Mouse (Mus musculus): ENCODE results near the gene Gm43951. TPM values are rescaled to one million over a fixed set of nuclear protein-coding genes. Genes with fewer than 3 reads are reported as not detected.

Gm43951 gene
- polyA plus RNA-seq, 1 experiment from 2014 or later = 0.24 TPM

DNA sequence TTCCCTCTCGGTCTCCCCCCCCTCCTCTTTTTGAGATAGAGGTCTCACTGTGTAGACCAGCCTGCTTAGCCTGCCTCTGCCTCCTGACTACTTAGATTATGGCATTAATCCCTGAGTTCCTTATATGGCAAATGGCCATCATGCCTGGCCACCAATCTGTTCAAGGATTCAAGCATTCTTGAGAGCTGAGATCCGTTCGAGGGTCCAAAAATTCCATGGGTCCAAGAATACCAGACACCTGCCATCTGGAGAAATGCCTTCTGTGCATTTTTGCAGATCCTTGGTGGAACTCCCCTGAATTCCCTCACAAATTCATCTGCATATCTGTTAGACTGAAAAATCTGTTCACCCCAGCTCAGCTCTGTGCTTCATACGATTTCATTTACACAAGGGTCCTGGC lies 16.8 kb upstream of the Gm43951 start:
- DNase-seq (ENCODE audit: low spot score) = no peak
- Histone ChIP-seq H3K4me1 (no peaks in the 10 kb centered on the region), H3K27me3 (ENCODE audit: insufficient read depth, poor library complexity, severe bottlenecking) (peaks cover 3% of the 10 kb centered on the region; the same call in 1 of the 2 replicates), H3K4me3 (no peak overlapping the region), H3K9me3 (no peaks in the 10 kb centered on the region), H3K36me3 (no peaks in the 10 kb centered on the region), H3K27ac (no peak overlapping the region)
- 81% methylated on average over 4 of the region's 4 CpGs for WGBS

GRCm38 (mm10) chr11:72221278-72221677 lies 14.6 kb upstream of the Gm43951 start:
- Histone ChIP-seq H3K4me3 (no peak overlapping the region), H3K9me3 (no peaks in the 10 kb centered on the region), H3K36me3 (no peaks in the 10 kb centered on the region), H3K27ac (no peak overlapping the region), H3K4me1 (no peaks in the 10 kb centered on the region; the same call in 1 of the 2 replicates), H3K27me3 (ENCODE audit: insufficient read depth, poor library complexity, severe bottlenecking) (no peaks in the 10 kb centered on the region)
- 18% methylated on average over 6 of the region's 6 CpGs for WGBS
- peak; percentile 88 for DNase-seq (ENCODE audit: low spot score)

DNA sequence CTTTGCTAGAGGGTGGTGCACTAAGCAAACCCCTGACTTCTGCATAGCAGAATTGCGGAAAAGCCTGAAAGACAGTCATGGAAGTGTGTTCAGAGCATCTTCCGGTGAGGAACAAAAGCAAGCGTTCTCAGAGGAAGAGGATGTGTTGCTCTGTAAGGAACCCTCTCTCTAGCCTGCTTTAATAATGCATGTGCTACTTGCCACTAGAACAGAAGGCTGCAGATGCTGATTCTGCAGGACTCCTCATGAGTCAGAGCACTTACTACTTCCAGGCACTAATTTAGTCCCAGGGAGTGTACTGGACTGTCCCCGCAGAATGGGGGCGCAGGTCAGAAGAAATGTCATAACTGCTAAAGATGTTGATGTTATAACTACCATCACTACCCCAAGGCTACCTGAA lies 10.5 kb upstream of the Gm43951 start:
- H3K4me1 ChIP-seq = peaks cover 7% of the 10 kb centered on the region; the same call in 1 of the 2 replicates
- H3K4me3 ChIP-seq = no peak overlapping the region
- H3K27ac ChIP-seq = no peak overlapping the region
- no peaks in the 10 kb centered on the region for H3K9me3 ChIP-seq
- no peak for DNase-seq (ENCODE audit: low spot score)
- peaks cover 5% of the 10 kb centered on the region; the same call in 1 of the 2 replicates for H3K36me3 ChIP-seq
- H3K27me3 ChIP-seq (ENCODE audit: insufficient read depth, poor library complexity, severe bottlenecking) = no peaks in the 10 kb centered on the region
- 81% methylated on average over 5 of the region's 5 CpGs for WGBS

- Histone ChIP-seq H3K4me3 (peak within 1 kb of the TSS; percentile 74), H3K9me3 (no peaks in the 10 kb centered on the region), H3K27me3 (ENCODE audit: insufficient read depth, poor library complexity, severe bottlenecking) (no peaks in the 10 kb centered on the region), H3K4me1 (peaks cover 7% of the 10 kb centered on the region; the same call in 1 of the 2 replicates), H3K36me3 (peaks cover 21% of the 10 kb centered on the region), H3K27ac (peak within 1 kb of the TSS; percentile 90)
- DNase-seq (ENCODE audit: low spot score) = peak; percentile 88
- 4% methylated on average over 29 of the region's 29 CpGs for WGBS
Observed at GRCm38 (mm10) chr11:72215410-72215797, 8.8 kb upstream of the Gm43951 start, which contains the start of gene Med31. Gene Med31 (minus strand): TSS chr11:72215592.

GRCm38 (mm10) chr11:72214591-72215409 lies 8.2 kb upstream of the Gm43951 start:
- Histone ChIP-seq H3K4me1 (peaks cover 7% of the 10 kb centered on the region; the same call in 1 of the 2 replicates), H3K9me3 (no peaks in the 10 kb centered on the region), H3K27me3 (ENCODE audit: insufficient read depth, poor library complexity, severe bottlenecking) (no peaks in the 10 kb centered on the region), H3K27ac (peak overlapping the region; percentile 90), H3K4me3 (peak overlapping the region; percentile 74), H3K36me3 (peaks cover 27% of the 10 kb centered on the region)
- peak; percentile 99 for DNase-seq (ENCODE audit: low spot score)
- WGBS = under 1% methylated on average over 51 of the region's 51 CpGs

GRCm38 (mm10) chr11:72207834-72208377 lies 1.3 kb upstream of the Gm43951 start:
- Histone ChIP-seq H3K27ac (peak overlapping the region; percentile 89), H3K9me3 (no peaks in the 10 kb centered on the region), H3K4me1 (peaks cover 24% of the 10 kb centered on the region), H3K27me3 (ENCODE audit: insufficient read depth, poor library complexity, severe bottlenecking) (no peaks in the 10 kb centered on the region), H3K4me3 (peak overlapping the region; percentile 92), H3K36me3 (peaks cover 35% of the 10 kb centered on the region)
- WGBS = 16% methylated on average over 17 of the region's 17 CpGs
- no peak for DNase-seq (ENCODE audit: low spot score)

- Histone ChIP-seq H3K9me3 (no peaks in the 10 kb centered on the region), H3K27ac (peak within 1 kb of the TSS; percentile 89), H3K4me3 (peak within 1 kb of the TSS; percentile 92), H3K4me1 (peaks cover 24% of the 10 kb centered on the region), H3K36me3 (peaks cover 30% of the 10 kb centered on the region), H3K27me3 (ENCODE audit: insufficient read depth, poor library complexity, severe bottlenecking) (no peaks in the 10 kb centered on the region)
- under 1% methylated on average over 42 of the region's 42 CpGs for WGBS
- peak; percentile 96 for DNase-seq (ENCODE audit: low spot score)
Observed at GRCm38 (mm10) chr11:72207204-72207833, 679 bp upstream of the Gm43951 start, which contains the start of the genes 4933427D14Rik and Txndc17. Gene 4933427D14Rik (minus strand): TSS chr11:72207459. Gene Txndc17 (plus strand): TSS chr11:72207547.

GRCm38 (mm10) chr11:72205256-72205655 lies 1.4 kb downstream of the Gm43951 start:
- H3K4me3 ChIP-seq = 0 out of 2 replicates have a peak overlapping the region, but pooled peaks have one; percentile 92
- DNase-seq (ENCODE audit: low spot score) = no peak

GRCm38 (mm10) chr11:72203440-72203839 lies 3.2 kb downstream of the Gm43951 start:
- Histone ChIP-seq H3K4me1 (peaks cover 24% of the 10 kb centered on the region), H3K4me3 (no peak overlapping the region), H3K27ac (no peak overlapping the region), H3K27me3 (ENCODE audit: insufficient read depth, poor library complexity, severe bottlenecking) (no peaks in the 10 kb centered on the region), H3K36me3 (peaks cover 13% of the 10 kb centered on the region; the same call in 1 of the 2 replicates), H3K9me3 (no peaks in the 10 kb centered on the region)
- no peak for DNase-seq (ENCODE audit: low spot score)
- WGBS = 79% methylated on average over 1 of the region's 1 CpGs

More at GRCm38 (mm10) chr11:72205256-72205655, 1.4 kb downstream of the Gm43951 start:
- peaks cover 21% of the 10 kb centered on the region for H3K36me3 ChIP-seq
- peaks cover 24% of the 10 kb centered on the region for H3K4me1 ChIP-seq
- H3K9me3 ChIP-seq = no peaks in the 10 kb centered on the region
- WGBS = 83% methylated on average over 6 of the region's 6 CpGs
- H3K27me3 ChIP-seq (ENCODE audit: insufficient read depth, poor library complexity, severe bottlenecking) = no peaks in the 10 kb centered on the region
- no peak overlapping the region for H3K27ac ChIP-seq

DNA sequence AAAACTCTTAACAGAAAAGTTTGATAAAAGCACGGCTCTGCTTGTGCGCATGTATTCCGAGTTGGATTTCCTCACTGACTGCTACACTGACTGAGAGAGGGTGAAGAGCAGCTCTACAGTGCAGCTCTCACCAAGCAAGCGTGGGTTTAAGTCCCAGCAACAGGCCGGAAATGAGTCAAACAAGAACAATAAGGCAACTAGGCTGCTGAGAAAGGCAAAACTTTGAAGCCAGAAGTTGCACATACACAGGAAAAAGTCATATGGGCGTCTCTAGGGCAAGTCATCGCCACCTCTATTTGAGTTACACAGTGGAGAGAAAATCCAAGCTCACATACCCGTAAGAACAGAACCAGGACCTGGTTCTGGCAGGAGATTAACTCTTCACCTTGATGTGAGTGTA lies 10.1 kb downstream of the Gm43951 start:
- WGBS = 84% methylated on average over 8 of the region's 8 CpGs
- no peak overlapping the region for H3K4me3 ChIP-seq
- H3K9me3 ChIP-seq = no peaks in the 10 kb centered on the region
- no peaks in the 10 kb centered on the region for H3K27me3 ChIP-seq (ENCODE audit: insufficient read depth, poor library complexity, severe bottlenecking)
- no peaks in the 10 kb centered on the region for H3K4me1 ChIP-seq
- DNase-seq (ENCODE audit: low spot score) = no peak
- no peak overlapping the region for H3K27ac ChIP-seq
- H3K36me3 ChIP-seq = peaks cover 43% of the 10 kb centered on the region

DNA sequence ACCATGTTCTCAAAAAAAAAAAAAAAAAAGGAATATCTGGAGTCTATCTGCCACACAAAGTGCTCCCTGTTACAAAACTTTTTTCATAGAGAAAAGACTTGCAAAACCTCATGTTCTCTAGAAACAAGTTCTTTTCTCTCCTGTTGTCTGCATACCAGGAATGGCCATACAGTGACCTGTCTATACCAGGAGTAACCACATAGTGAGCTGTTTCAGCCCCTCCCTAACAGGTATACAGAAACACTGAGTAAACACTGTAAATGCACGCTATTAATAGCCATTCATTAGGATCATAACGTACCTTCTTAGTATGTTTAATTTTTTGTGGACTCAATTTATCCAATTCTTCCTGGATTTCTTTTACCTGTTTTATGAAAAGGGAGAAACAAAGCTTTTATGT lies 12.4 kb downstream of the Gm43951 start:
- WGBS = 91% methylated on average over 2 of the region's 2 CpGs

DNA sequence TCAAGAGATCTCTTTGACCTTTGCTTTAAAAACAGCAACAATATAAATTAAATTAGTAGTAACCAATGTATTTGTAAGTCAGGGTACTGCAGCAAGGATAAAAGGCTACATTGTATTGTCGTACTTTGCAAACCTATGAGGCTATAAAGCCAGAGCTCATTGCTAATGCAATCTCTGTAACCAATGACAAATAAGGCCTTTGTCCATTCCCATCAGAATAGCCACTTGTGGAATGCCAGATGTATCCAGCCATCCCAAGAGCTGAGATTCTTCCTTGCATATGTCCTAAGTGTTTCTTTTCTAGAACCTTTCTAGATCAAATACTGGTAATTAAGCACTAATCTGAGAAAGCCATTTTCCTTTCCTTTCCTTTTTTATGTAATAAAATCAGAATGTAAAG lies 15.8 kb downstream of the Gm43951 start:
- no peak overlapping the region for H3K4me3 ChIP-seq
- H3K27ac ChIP-seq = no peak overlapping the region
- 86% methylated on average over 1 of the region's 1 CpGs for WGBS
- H3K27me3 ChIP-seq (ENCODE audit: insufficient read depth, poor library complexity, severe bottlenecking) = no peaks in the 10 kb centered on the region
- H3K36me3 ChIP-seq = peaks cover 53% of the 10 kb centered on the region
- no peaks in the 10 kb centered on the region for H3K9me3 ChIP-seq
- no peaks in the 10 kb centered on the region for H3K4me1 ChIP-seq
- DNase-seq (ENCODE audit: low spot score) = no peak

More for the DNA sequence above, 12.4 kb downstream of the Gm43951 start:
- H3K27me3 ChIP-seq (ENCODE audit: insufficient read depth, poor library complexity, severe bottlenecking) = no peaks in the 10 kb centered on the region
- H3K4me3 ChIP-seq = no peak overlapping the region
- H3K9me3 ChIP-seq = no peaks in the 10 kb centered on the region
- DNase-seq (ENCODE audit: low spot score) = no peak
- peaks cover 54% of the 10 kb centered on the region for H3K36me3 ChIP-seq
- H3K4me1 ChIP-seq = no peaks in the 10 kb centered on the region
- no peak overlapping the region for H3K27ac ChIP-seq

DNA sequence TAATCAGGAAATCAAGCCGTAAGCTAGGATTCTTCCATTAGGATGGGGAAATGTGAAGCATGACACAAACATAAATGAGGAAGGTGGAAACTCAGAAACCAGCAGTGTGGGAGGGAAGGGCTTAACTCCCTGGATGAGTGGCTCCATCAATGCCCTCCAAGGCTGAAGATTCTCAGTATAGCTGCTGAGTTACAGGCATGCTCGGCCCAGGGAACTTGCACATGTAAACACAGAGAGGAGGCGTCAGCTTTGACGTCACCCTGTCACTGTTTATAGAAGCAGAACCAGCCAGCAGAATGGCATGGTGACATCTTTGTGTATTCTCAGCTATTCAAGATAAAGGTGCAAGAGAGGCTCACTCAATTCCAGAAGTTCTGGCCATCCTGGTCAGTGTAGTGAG lies 22.4 kb downstream of the Gm43951 start:
- Histone ChIP-seq H3K27me3 (ENCODE audit: insufficient read depth, poor library complexity, severe bottlenecking) (no peaks in the 10 kb centered on the region), H3K9me3 (no peaks in the 10 kb centered on the region), H3K27ac (no peak overlapping the region), H3K36me3 (peaks cover 41% of the 10 kb centered on the region), H3K4me1 (no peaks in the 10 kb centered on the region), H3K4me3 (no peak overlapping the region)
- 75% methylated on average over 4 of the region's 4 CpGs for WGBS
- DNase-seq (ENCODE audit: low spot score) = no peak

Data from heart, embryonic 10.5 days (tissue).